Comparison of ENCODE assay signal across 8 mouse cellular contexts in the genomic region with DNA sequence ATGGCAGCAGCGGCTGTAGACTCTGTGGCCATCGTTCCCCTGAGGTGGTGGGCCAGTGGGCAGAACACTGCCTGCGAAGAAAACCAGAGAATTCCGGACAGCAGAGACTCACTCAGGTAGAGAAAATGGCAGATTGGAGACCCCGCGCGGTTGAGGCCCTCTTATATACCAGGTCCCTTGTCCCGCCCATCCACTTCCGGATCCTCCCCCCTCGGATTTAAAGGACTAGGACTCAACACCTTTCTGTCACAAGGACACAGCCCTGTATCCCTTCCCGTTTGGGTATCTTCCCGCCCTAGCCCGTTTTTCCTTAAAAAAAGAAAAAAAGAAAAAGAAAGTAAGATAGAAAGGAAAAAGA. TPM values are rescaled to one million over a fixed set of nuclear protein-coding genes. Genes with fewer than 3 reads are reported as not detected.
DNase-seq lines count a peak whose midpoint lies in the region; ATAC-seq lines count a peak whose summit lies in the region.

No protein-coding gene starts in this region.

- peak; percentile 96 for ATAC-seq in hindbrain, embryonic 13.5 days (ENCODE audit: low FRiP score)

- no peaks in the 10 kb centered on the region for H3K27me3 ChIP-seq in hindbrain, embryonic 13.5 days

- peak overlapping the region; percentile 73 for H3K4me2 ChIP-seq in hindbrain, embryonic 13.5 days

- H3K9ac ChIP-seq in hindbrain, embryonic 13.5 days = peak overlapping the region; percentile 93

- H3K36me3 ChIP-seq in hindbrain, embryonic 13.5 days = peaks cover 6% of the 10 kb centered on the region

- H3K27ac ChIP-seq in hindbrain, embryonic 13.5 days = peak overlapping the region; percentile 96

- DNase-seq in T-cell, adult 2 months (ENCODE audit: low spot score) = peak; percentile 91
- DNase-seq in cerebellum, postnatal 25 days = peak; percentile 91
- DNase-seq in frontal cortex, postnatal 25 days (ENCODE audit: low spot score in 2 of 2) = peak; percentile 79 to 82
- peak; percentile 91 to 94 for DNase-seq in layer of hippocampus, postnatal 14 days (ENCODE audit: low spot score in 2 of 2)
- DNase-seq in lung, postnatal 10 days = peak; percentile 95
- DNase-seq in retina, adult 2 months (ENCODE audit: low read depth, low spot score) = peak; percentile 81
- peak; percentile 90 to 94 for DNase-seq in thymus, postnatal 36 days

- peak overlapping the region; percentile 98 for H3K4me3 ChIP-seq in hindbrain, embryonic 13.5 days

- under 1% methylated on average over 13 of the region's 13 CpGs for whole genome bisulfite sequencing in hindbrain, embryonic 13.5 days

- H3K4me1 ChIP-seq in hindbrain, embryonic 13.5 days (replicated peaks) = peaks cover 23% of the 10 kb centered on the region

- H3K9me3 ChIP-seq in hindbrain, embryonic 13.5 days = no peaks in the 10 kb centered on the region

RNA-seq across cellular contexts. Expression of a gene that starts 0.4 kb away (rescaled TPM):
- polyA plus RNA-seq in hindbrain, embryonic 13.5 days (2015; fragmentation: Nextera tagmentation; extraction: Ambion mirVana) = 109 and 110 TPM in 2 replicates
- total RNA-seq in layer of hippocampus, postnatal 14 days (2021) = 10 to 100 TPM; 44.4 to 50.5 TPM

RNA-seq across cellular contexts. Expression of a gene that starts 24.1 kb away (rescaled TPM):
- polyA plus RNA-seq in hindbrain, embryonic 13.5 days (2015; fragmentation: Nextera tagmentation; extraction: Ambion mirVana) = 666 and 678 TPM in 2 replicates
- total RNA-seq in layer of hippocampus, postnatal 14 days (2021) = 100 to 1,000 TPM; 474 to 484 TPM

RNA-seq across cellular contexts. Expression of a gene that starts 30.9 kb away (rescaled TPM):
- 4.8 and 5.4 TPM in 2 replicates for polyA plus RNA-seq in hindbrain, embryonic 13.5 days (2015; fragmentation: Nextera tagmentation; extraction: Ambion mirVana)
- total RNA-seq in layer of hippocampus, postnatal 14 days (2021) = 1 to 10 TPM; 3.4 to 5.7 TPM

RNA-seq across cellular contexts. Expression of a gene that starts 58.0 kb away (rescaled TPM):
- 475 TPM in 2 replicates for polyA plus RNA-seq in hindbrain, embryonic 13.5 days (2015; fragmentation: Nextera tagmentation; extraction: Ambion mirVana)
- 100 to 1,000 TPM; 185 to 195 TPM for total RNA-seq in layer of hippocampus, postnatal 14 days (2021)

Comparison
In these comparisons a context has a peak if more than half of its experiments do, and no peak if none do; other contexts are left out.
1. Peak in every context shown above with its lines: DNase-seq, ATAC-seq, H3K4me3 ChIP-seq and H3K27ac ChIP-seq.